Mouse (Mus musculus): ENCODE data around the gene Ulk4.

GRCm38 (mm10) chr9:120988088-120988487 is 288.9 kb downstream of the Ulk4 start:
- TF ChIP-seq CTCF (IDR thresholded peaks at IDR 0.05; ENCODE audit: borderline replicate concordance, insufficient read depth, low read length) = no peak
- TF ChIP-seq POLR2A (IDR thresholded peaks at IDR 0.05; ENCODE audit: low read depth, low read length) = no peak
